Mouse (Mus musculus): ENCODE measurements around the gene Mrtfb. TPM values are rescaled to one million over a fixed set of nuclear protein-coding genes. Genes with fewer than 3 reads are reported as not detected.

The Mrtfb gene
- polyA plus RNA-seq, 2 experiments: 1.1 to 3.3 TPM

DNA sequence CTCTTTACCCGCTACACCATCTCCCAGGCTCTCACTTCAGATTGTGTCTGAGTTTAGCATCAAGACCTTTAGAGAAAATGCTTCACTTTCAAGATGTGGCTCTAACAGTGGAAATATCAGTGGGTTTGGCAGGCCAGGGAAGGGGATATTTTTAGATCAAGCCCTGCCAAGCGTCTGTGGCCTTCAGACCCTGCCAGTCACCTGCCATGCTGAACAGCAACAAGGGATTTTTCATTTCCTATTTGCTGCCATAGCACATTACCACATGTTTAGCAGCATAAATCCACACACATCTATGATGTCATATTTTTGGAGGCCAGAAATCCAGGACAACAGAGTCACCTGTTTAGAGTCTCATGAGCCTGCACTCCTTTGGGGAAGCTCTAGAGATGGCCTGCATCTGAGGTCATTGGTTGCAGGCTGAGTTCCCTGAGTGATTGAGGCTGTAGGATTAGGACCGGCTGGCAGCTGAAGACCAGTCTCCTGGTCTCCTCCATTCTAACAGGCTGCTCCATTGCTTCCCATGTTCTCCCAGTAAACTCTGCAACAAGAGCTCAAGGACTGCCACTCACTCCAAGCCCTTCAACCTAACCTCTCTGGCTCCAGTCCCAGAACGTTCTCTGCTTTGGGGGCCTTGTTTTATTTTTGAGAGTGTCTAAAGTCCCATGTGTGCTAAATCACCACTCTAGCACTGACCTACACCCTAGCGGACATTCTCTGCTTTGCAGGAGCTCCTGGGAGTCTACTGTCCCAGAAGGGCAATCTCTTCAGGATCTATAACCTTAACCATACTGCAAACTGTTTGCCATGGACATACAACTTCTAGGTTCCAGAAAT is 39.9 kb upstream of the Mrtfb start:
- Histone ChIP-seq H3K4me2 (ENCODE audit: low read depth) (no peak overlapping the region), H3K9me3 (ENCODE audit: control insufficient read depth, low read length) (no peaks in the 10 kb centered on the region), H3K4me1 (replicated peaks; ENCODE audit: control insufficient read depth in 2 of 2, insufficient read depth in 2 of 2, low read length in 1 of 2) (peaks cover 0 to 3% of the 10 kb centered on the region in 2 experiments; a peak in 2 of 4 replicates), H3K36me3 (replicated peaks; ENCODE audit: control insufficient read depth, insufficient read depth, low read depth) (no peaks in the 10 kb centered on the region), H3K4me3 (ENCODE audit: insufficient read depth in 1 of 2, low read depth in 2 of 2, low read length in 2 of 2) (no peak overlapping the region), H3K27ac (no peak overlapping the region), H3K27me3 (ENCODE audit: control insufficient read depth, insufficient read depth, low read length) (no peaks in the 10 kb centered on the region), H3K9ac (replicated peaks) (no peak overlapping the region)
- TF ChIP-seq EP300 (IDR thresholded peaks at IDR 0.05; ENCODE audit: low read depth) (no peak), CTCF (IDR thresholded peaks at IDR 0.05; ENCODE audit: low read depth) (peak; percentile 15; the same call in 1 of the 2 replicates)
- DNase-seq (ENCODE audit: low read depth in 3 of 3, low spot score in 3 of 3): no peak
- ATAC-seq (ENCODE audit: insufficient read depth): no peak
- WGBS (ENCODE audit: insufficient replicate concordance): 56% methylated on average over 5 of the region's 5 CpGs

DNA sequence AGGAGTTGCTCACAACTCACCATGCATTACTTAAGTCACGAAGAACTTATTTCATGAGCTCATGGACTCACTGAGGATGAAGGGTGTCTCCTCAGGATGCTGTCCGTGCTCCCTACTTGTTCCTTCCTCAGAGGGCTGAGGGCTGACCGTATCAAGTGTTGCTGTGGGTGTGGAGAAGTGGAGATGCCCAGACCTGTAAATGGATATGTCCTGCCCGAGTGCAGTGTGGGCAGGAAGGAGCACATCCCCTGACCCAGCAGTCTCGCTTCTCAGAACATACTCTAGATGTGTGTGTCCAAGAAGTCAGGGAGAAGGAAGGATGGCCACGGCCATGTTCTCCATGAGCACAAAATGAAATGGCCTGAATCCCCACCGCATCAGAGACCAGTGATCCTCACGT is 38.3 kb upstream of the Mrtfb start:
- H3K4me2 ChIP-seq (ENCODE audit: low read depth): no peak overlapping the region
- ATAC-seq (ENCODE audit: insufficient read depth): no peak
- no peak for DNase-seq (ENCODE audit: low read depth in 3 of 3, low spot score in 3 of 3)

DNA sequence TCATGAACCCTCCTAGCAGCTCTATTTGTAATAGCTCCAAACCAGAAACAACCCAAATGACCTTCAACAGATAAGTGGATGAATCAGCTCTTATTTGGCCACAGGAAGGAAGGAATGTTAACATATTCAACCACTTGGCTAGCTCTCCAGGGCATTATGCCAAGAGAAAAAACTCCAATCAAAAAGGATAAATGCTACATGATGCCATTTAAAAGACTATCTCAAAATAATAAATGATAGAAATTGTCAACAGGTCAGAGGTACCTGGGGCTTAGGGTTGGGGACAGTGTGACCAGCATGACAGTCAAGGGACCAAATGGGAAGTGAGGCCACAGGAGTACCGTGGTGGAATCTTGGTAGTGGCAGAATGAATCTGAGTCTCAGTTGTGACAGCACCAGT is 34.8 kb upstream of the Mrtfb start:
- no peaks in the 10 kb centered on the region for H3K27me3 ChIP-seq (ENCODE audit: control insufficient read depth, insufficient read depth, low read length)
- no peak overlapping the region for H3K4me3 ChIP-seq (ENCODE audit: insufficient read depth in 1 of 2, low read depth in 2 of 2, low read length in 2 of 2)
- no peaks in the 10 kb centered on the region for H3K9me3 ChIP-seq (ENCODE audit: control insufficient read depth, low read length)
- peaks cover 0 to 3% of the 10 kb centered on the region in 2 experiments; a peak in 2 of 4 replicates for H3K4me1 ChIP-seq (replicated peaks; ENCODE audit: control insufficient read depth in 2 of 2, insufficient read depth in 2 of 2, low read length in 1 of 2)
- DNase-seq (ENCODE audit: low read depth in 3 of 3, low spot score in 3 of 3) (no peak), ATAC-seq (ENCODE audit: insufficient read depth) (no peak)
- no peak overlapping the region for H3K4me2 ChIP-seq (ENCODE audit: low read depth)
- H3K36me3 ChIP-seq (replicated peaks; ENCODE audit: control insufficient read depth, insufficient read depth, low read depth): no peaks in the 10 kb centered on the region
- no peak overlapping the region for H3K9ac ChIP-seq (replicated peaks)
- WGBS (ENCODE audit: insufficient replicate concordance): 26% methylated on average over 1 of the region's 1 CpGs
- TF ChIP-seq CTCF (IDR thresholded peaks at IDR 0.05; ENCODE audit: low read depth) (no peak), EP300 (IDR thresholded peaks at IDR 0.05; ENCODE audit: low read depth) (no peak)
- H3K27ac ChIP-seq: no peak overlapping the region

More for the DNA sequence above, 38.3 kb upstream of the Mrtfb start:
- no peak overlapping the region for H3K9ac ChIP-seq (replicated peaks)
- no peaks in the 10 kb centered on the region for H3K27me3 ChIP-seq (ENCODE audit: control insufficient read depth, insufficient read depth, low read length)
- H3K9me3 ChIP-seq (ENCODE audit: control insufficient read depth, low read length): no peaks in the 10 kb centered on the region
- TF ChIP-seq CTCF (IDR thresholded peaks at IDR 0.05; ENCODE audit: low read depth): no peak
- TF ChIP-seq EP300 (IDR thresholded peaks at IDR 0.05; ENCODE audit: low read depth): no peak
- H3K27ac ChIP-seq: no peak overlapping the region
- no peaks in the 10 kb centered on the region for H3K36me3 ChIP-seq (replicated peaks; ENCODE audit: control insufficient read depth, insufficient read depth, low read depth)
- H3K4me1 ChIP-seq (replicated peaks; ENCODE audit: control insufficient read depth in 2 of 2, insufficient read depth in 2 of 2, low read length in 1 of 2): peaks cover 0 to 3% of the 10 kb centered on the region in 2 experiments; a peak in 2 of 4 replicates
- WGBS (ENCODE audit: insufficient replicate concordance): 58% methylated on average over 8 of the region's 8 CpGs
- H3K4me3 ChIP-seq (ENCODE audit: insufficient read depth in 1 of 2, low read depth in 2 of 2, low read length in 2 of 2): no peak overlapping the region

DNA sequence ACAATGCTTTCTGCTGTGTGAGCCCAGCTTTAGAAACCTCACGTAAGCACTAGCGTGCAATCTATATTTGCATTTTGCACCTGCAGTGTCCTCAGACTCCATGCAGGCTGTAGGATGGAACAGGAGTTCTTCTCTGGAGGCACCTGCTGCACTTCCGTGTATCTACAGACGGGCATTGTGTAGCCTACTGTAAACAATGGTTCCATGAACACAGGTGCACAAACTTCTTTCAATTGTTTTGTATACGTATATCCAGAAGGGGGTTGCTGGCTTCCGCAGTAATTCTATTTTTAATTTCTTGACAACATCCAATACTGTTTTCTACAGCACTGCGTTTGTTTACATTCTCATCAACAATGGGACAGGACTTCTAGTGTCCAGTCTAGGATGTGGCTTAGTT is 24.2 kb upstream of the Mrtfb start:
- no peaks in the 10 kb centered on the region for H3K9me3 ChIP-seq (ENCODE audit: control insufficient read depth, low read length)
- DNase-seq (ENCODE audit: low read depth in 3 of 3, low spot score in 3 of 3): no peak
- H3K27me3 ChIP-seq (ENCODE audit: control insufficient read depth, insufficient read depth, low read length): no peaks in the 10 kb centered on the region
- no peak overlapping the region for H3K9ac ChIP-seq (replicated peaks)
- no peak overlapping the region for H3K4me2 ChIP-seq (ENCODE audit: low read depth)
- no peaks in the 10 kb centered on the region for H3K36me3 ChIP-seq (replicated peaks; ENCODE audit: control insufficient read depth, insufficient read depth, low read depth)
- no peaks in the 10 kb centered on the region for H3K4me1 ChIP-seq (replicated peaks; ENCODE audit: control insufficient read depth in 2 of 2, insufficient read depth in 2 of 2, low read length in 1 of 2)
- 66% methylated on average over 7 of the region's 7 CpGs for WGBS (ENCODE audit: insufficient replicate concordance)
- ATAC-seq (ENCODE audit: insufficient read depth): no peak
- TF ChIP-seq EP300 (IDR thresholded peaks at IDR 0.05; ENCODE audit: low read depth) (no peak), CTCF (IDR thresholded peaks at IDR 0.05; ENCODE audit: low read depth) (no peak)
- H3K4me3 ChIP-seq (ENCODE audit: insufficient read depth in 1 of 2, low read depth in 2 of 2, low read length in 2 of 2): no peak overlapping the region
- H3K27ac ChIP-seq: no peak overlapping the region

DNA sequence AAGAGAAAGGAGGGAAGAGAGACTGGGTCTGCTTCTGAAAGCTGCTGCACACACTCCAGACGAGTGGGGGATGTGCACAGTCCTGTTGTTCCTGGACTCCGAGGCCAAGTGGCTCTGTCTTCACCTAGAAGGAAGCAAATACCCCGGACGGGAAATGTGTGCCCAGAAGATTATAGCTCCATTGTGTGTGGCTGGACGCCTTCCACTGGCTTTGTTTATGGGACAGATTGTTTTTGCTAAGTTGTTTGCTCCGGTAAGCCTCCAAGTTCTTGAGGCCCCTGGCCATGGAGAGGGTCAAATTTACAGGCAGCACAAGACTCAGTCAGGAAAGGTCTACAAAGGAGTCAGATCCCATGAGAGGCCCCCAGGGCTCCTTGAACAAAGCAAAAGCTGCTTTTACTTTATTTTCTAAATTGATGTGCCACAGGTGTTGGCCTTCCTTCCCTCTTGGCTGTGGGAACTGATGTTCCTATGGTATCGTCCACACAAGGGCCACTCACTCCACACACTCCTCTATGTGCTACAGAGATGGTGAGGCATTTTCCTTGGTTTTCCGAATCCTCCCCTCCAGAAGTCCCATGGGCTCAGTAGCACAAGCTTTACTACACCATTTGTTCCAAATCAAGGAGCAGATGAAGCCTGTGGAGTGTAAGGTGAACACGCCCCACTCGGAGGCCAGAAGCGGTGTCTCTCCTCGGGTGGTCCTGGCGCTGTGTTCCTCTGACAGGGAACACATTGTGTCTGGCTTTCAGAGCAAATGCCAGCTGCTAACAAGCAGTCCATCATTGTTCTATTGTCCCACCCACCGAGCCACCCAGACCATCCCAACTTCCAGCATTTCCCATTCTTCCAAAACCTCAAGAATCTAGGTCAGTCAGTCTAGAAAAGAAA is 23.1 kb upstream of the Mrtfb start:
- Histone ChIP-seq H3K4me2 (ENCODE audit: low read depth) (no peak overlapping the region), H3K27me3 (ENCODE audit: control insufficient read depth, insufficient read depth, low read length) (no peaks in the 10 kb centered on the region), H3K9ac (replicated peaks) (no peak overlapping the region), H3K27ac (no peak overlapping the region), H3K9me3 (ENCODE audit: control insufficient read depth, low read length) (no peaks in the 10 kb centered on the region), H3K4me1 (replicated peaks; ENCODE audit: control insufficient read depth in 2 of 2, insufficient read depth in 2 of 2, low read length in 1 of 2) (no peaks in the 10 kb centered on the region), H3K4me3 (ENCODE audit: insufficient read depth in 1 of 2, low read depth in 2 of 2, low read length in 2 of 2) (no peak overlapping the region), H3K36me3 (replicated peaks; ENCODE audit: control insufficient read depth, insufficient read depth, low read depth) (no peaks in the 10 kb centered on the region)
- ATAC-seq (ENCODE audit: insufficient read depth) (peak; percentile 50; the same call in 1 of the 2 replicates), DNase-seq (ENCODE audit: low read depth in 3 of 3, low spot score in 3 of 3) (no peak)
- no peak for TF ChIP-seq EP300 (IDR thresholded peaks at IDR 0.05; ENCODE audit: low read depth)
- no peak for TF ChIP-seq CTCF (IDR thresholded peaks at IDR 0.05; ENCODE audit: low read depth)
- 36% methylated on average over 14 of the region's 14 CpGs for WGBS (ENCODE audit: insufficient replicate concordance)
